Mouse (Mus musculus) neural tube, embryonic 15.5 days (tissue): ENCODE data around the gene Gm20388. TPM values are rescaled to one million over a fixed set of nuclear protein-coding genes. Genes with fewer than 3 reads are reported as not detected.

Experiments used
- ATAC-seq: fragments of 200-750 bp; cut with Nextera tagmentation; 2 replicates; pipeline ENCODE4 v1.8.0; 2017; ENCODE audit warnings: mild to moderate bottlenecking, moderate TSS enrichment, moderate library complexity; ENCODE audit not compliant: low FRiP score
- H3K27ac ChIP-seq: fragments of 300-500 bp; sonication (generic); replicated peaks from 2 replicates; pipeline ENCODE4 v1.5.1; 2015; ENCODE audit warnings: mild to moderate bottlenecking, inconsistent platforms
- H3K27me3 ChIP-seq: fragments of 300-500 bp; sonication (generic); replicated peaks from 2 replicates; pipeline ENCODE4 v1.6.1; 2015; ENCODE audit warnings: inconsistent platforms
- H3K36me3 ChIP-seq: fragments of 300-500 bp; sonication (generic); 2 replicates; pipeline ENCODE4 v1.6.1; 2015; ENCODE audit warnings: inconsistent platforms
- H3K4me1 ChIP-seq: fragments of 300-500 bp; sonication (generic); 2 replicates; pipeline ENCODE4 v1.6.1; 2015; ENCODE audit warnings: inconsistent platforms
- H3K4me2 ChIP-seq: fragments of 300-500 bp; sonication (generic); 2 replicates; pipeline ENCODE4 v1.6.1; 2015; ENCODE audit warnings: inconsistent platforms, mild to moderate bottlenecking, moderate library complexity
- H3K4me3 ChIP-seq: fragments of 300-500 bp; sonication (generic); replicated peaks from 2 replicates; pipeline ENCODE4 v1.5.1; 2015; ENCODE audit warnings: mild to moderate bottlenecking, inconsistent platforms
- H3K9ac ChIP-seq: fragments of 300-500 bp; sonication (generic); replicated peaks from 2 replicates; pipeline ENCODE4 v1.6.1; 2015; ENCODE audit warnings: mild to moderate bottlenecking, inconsistent platforms
- H3K9me3 ChIP-seq: fragments of 300-500 bp; sonication (generic); replicated peaks from 2 replicates; pipeline ENCODE4 v1.6.1; 2016; ENCODE audit warnings: inconsistent platforms
- WGBS: fragments of 180-500 bp; shearing (Covaris S2); methylation state at CpG from one replicate; pipeline ENCODE4 v1.1.7; 2015; ENCODE audit warnings: mixed read lengths; 5-methylcytosine and 5-hydroxymethylcytosine counted together
- polyA plus RNA-seq: library from polyadenylated mRNA; unstranded; fragments of >200 nt; fragmentation: Nextera tagmentation; extraction: Ambion mirVana; gene quantifications from 2 replicates; pipeline ENCODE4 v1.2.1, GENCODE M21; 2015

The Gm20388 gene
- polyA plus RNA-seq, 1 experiment from 2014 or later, result not detected

- no peaks in the 10 kb centered on the region for H3K9me3 ChIP-seq
- ATAC-seq, result no peak
- WGBS, result 76% methylated on average over 3 of the region's 3 CpGs
- no peak overlapping the region for H3K27ac ChIP-seq
- no peak overlapping the region for H3K9ac ChIP-seq
- H3K4me3 ChIP-seq, result no peak overlapping the region
- H3K27me3 ChIP-seq, result no peaks in the 10 kb centered on the region
- H3K4me1 ChIP-seq, result peaks cover 64% of the 10 kb centered on the region
- H3K36me3 ChIP-seq, result no peaks in the 10 kb centered on the region
- no peak overlapping the region for H3K4me2 ChIP-seq
These were observed 4362.2 kb downstream of the Gm20388 start for GRCm38 (mm10) chr8:124272792-124273191.

DNA sequence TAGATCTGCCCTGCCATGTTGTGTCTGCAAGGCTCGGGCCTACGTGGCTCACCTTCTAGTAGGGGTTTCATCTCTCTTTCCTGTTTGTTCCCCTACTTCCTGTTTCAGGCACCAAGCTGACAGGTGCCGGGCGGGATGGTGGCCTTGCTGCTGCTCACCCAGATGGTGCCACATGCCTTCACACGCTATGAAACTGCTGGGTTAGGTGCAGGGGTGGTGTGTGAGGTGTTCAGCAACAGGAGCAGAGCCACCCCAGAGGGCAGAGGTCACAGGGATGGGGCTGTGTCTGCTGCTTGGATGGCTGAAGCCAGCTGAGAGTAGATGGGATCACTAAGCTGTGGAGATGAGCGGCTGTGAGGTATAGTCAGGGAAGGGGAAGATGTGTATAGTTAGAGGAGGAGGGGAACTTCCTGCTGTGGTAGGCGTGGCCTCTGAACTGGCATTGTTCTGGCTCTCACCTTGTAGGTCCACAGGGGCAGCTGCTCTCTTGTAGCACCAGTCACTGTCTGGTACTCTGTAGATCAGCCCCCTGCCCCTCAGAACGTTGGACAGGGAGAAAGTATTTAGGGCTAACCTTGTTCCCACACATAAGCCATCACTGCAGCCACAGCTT lies 4363.1 kb downstream of the Gm20388 start:
- Histone ChIP-seq H3K36me3 (no peaks in the 10 kb centered on the region), H3K4me1 (peaks cover 73% of the 10 kb centered on the region), H3K27ac (no peak overlapping the region), H3K27me3 (no peaks in the 10 kb centered on the region), H3K4me2 (no peak overlapping the region), H3K4me3 (no peak overlapping the region), H3K9me3 (no peaks in the 10 kb centered on the region), H3K9ac (no peak overlapping the region)
- no peak for ATAC-seq
- 61% methylated on average over 8 of the region's 8 CpGs for WGBS

GRCm38 (mm10) chr8:124274441-124275120 lies 4363.9 kb downstream of the Gm20388 start:
- Histone ChIP-seq H3K4me2 (no peak overlapping the region), H3K36me3 (no peaks in the 10 kb centered on the region), H3K27ac (peak overlapping the region; percentile 33; the same call in 1 of the 2 replicates), H3K4me3 (no peak overlapping the region), H3K4me1 (peaks cover 69% of the 10 kb centered on the region), H3K9ac (no peak overlapping the region), H3K27me3 (no peaks in the 10 kb centered on the region), H3K9me3 (no peaks in the 10 kb centered on the region)
- 34% methylated on average over 10 of the region's 10 CpGs for WGBS
- no peak for ATAC-seq

GRCm38 (mm10) chr8:124275377-124276071 lies 4364.9 kb downstream of the Gm20388 start:
- no peak for ATAC-seq
- H3K4me1 ChIP-seq, result peaks cover 60% of the 10 kb centered on the region
- H3K27ac ChIP-seq, result no peak overlapping the region
- H3K4me2 ChIP-seq, result no peak overlapping the region
- H3K4me3 ChIP-seq, result no peak overlapping the region
- no peak overlapping the region for H3K9ac ChIP-seq
- no peaks in the 10 kb centered on the region for H3K27me3 ChIP-seq
- no peaks in the 10 kb centered on the region for H3K9me3 ChIP-seq
- H3K36me3 ChIP-seq, result no peaks in the 10 kb centered on the region
- 86% methylated on average over 10 of the region's 10 CpGs for WGBS

DNA sequence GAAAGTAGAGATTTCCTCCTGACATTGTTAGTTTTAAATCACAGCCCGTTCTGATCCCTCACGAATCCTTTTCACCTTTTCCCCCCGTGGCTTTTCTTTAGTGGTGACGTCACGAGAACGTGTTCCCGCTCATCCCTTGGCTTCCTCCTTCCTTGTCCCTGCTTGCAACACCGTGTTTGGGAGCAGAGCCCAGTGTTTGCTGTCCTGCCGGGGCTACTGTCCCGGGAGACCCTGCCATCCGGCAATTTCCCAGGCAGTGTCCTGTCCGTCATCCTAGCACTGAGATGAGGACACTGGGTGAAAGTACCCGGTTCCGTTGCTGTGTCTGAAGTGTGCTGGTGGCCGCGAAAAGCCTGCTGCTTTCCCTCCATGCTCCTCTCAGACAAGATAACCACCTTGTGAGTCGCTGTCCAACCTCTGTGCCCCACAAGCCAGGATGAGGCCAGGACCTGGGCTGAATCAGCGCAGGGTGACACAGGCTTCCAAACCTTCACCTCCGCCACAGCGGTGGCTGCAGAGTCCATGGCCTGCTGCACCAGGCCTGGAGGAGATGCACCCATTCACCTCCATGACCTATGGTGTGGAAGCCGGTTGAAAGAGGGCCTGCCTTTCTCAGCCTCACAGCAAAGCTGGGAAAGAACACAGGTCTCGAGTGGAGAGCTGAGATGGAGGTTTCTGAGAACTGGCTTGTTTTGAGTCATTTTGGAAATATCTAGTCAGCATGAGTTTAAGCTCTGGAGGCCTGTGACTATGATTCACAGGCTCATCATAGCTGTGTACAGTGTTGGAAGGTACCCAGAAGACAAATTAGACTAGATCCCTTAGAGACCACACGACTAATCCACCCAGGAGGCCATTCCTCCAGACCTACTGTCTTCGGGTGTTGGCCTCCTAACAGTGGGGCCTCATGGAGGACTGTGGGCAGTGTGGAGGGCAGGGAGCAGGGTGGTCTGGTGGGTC lies 4367.6 kb downstream of the Gm20388 start:
- Histone ChIP-seq H3K36me3 (no peaks in the 10 kb centered on the region), H3K4me2 (no peak overlapping the region), H3K9me3 (no peaks in the 10 kb centered on the region), H3K4me1 (peaks cover 64% of the 10 kb centered on the region), H3K4me3 (no peak overlapping the region), H3K9ac (no peak overlapping the region), H3K27me3 (no peaks in the 10 kb centered on the region), H3K27ac (no peak overlapping the region)
- WGBS, result 63% methylated on average over 24 of the region's 24 CpGs
- ATAC-seq, result no peak

DNA sequence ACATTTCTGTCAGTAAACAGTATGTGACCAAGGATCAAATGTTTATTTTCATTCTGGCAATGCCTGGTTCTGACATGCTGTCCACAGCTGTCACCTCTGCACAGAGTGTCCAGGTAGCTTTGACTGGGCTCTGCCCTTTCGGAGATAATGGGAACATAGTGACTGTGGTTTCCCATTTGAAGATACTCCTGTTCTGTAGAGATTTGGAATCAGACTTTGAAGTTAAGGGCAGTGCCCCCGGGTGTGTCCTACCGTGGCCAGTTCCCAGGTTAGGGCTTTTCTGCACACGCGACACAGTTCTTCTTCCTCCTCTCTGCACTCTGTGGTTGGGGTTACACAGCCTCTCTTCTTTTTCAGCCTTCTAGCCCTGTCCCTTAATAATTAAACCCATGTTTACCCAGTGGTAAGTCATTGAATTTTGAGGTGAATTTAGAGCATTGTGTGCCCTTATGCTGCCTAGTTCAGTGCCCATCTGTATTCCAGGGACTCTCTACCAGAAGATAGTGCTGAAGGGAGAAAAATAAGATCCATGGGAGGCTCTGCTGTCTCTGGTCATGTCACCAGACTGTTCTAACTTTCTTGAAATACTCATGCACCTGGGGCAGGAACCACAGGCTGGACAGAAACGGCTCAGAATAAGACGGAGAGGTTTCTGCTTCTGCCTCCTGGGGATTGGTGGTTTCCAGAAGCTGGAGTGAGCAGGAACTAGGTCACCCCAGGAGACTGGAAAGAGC lies 4368.5 kb downstream of the Gm20388 start:
- Histone ChIP-seq H3K4me3 (no peak overlapping the region), H3K27me3 (no peaks in the 10 kb centered on the region), H3K27ac (no peak overlapping the region), H3K9ac (no peak overlapping the region), H3K9me3 (no peaks in the 10 kb centered on the region), H3K4me1 (peaks cover 64% of the 10 kb centered on the region), H3K4me2 (no peak overlapping the region), H3K36me3 (no peaks in the 10 kb centered on the region)
- no peak for ATAC-seq
- 85% methylated on average over 7 of the region's 7 CpGs for WGBS

DNA sequence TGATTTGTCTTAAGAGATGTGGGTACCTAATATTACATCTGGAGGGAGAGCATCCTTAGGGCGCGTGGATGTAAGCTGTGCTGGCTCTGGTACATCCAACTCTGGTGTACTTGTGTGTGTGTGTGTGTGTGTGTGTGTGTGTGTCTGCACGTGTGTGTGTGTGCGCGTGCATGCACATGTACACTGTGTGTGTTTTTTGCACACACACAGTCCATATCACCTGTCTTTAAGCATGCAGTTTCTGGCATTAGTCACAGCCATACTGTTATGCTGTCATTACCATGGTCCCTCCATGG lies 4369.0 kb downstream of the Gm20388 start:
- Histone ChIP-seq H3K4me2 (no peak overlapping the region), H3K9ac (no peak overlapping the region), H3K27ac (no peak overlapping the region), H3K36me3 (no peaks in the 10 kb centered on the region), H3K27me3 (no peaks in the 10 kb centered on the region), H3K4me3 (no peak overlapping the region), H3K9me3 (no peaks in the 10 kb centered on the region), H3K4me1 (peaks cover 64% of the 10 kb centered on the region)
- 95% methylated on average over 5 of the region's 5 CpGs for WGBS
- ATAC-seq, result no peak

- Histone ChIP-seq H3K4me1 (peaks cover 76% of the 10 kb centered on the region), H3K4me3 (no peak overlapping the region), H3K4me2 (no peak overlapping the region), H3K27ac (peak overlapping the region; percentile 18; the same call in 1 of the 2 replicates), H3K27me3 (no peaks in the 10 kb centered on the region), H3K9ac (no peak overlapping the region), H3K9me3 (no peaks in the 10 kb centered on the region), H3K36me3 (no peaks in the 10 kb centered on the region)
- WGBS, result 59% methylated on average over 11 of the region's 11 CpGs
- ATAC-seq, result no peak
These were observed 4371.3 kb downstream of the Gm20388 start for GRCm38 (mm10) chr8:124281700-124282541.

DNA sequence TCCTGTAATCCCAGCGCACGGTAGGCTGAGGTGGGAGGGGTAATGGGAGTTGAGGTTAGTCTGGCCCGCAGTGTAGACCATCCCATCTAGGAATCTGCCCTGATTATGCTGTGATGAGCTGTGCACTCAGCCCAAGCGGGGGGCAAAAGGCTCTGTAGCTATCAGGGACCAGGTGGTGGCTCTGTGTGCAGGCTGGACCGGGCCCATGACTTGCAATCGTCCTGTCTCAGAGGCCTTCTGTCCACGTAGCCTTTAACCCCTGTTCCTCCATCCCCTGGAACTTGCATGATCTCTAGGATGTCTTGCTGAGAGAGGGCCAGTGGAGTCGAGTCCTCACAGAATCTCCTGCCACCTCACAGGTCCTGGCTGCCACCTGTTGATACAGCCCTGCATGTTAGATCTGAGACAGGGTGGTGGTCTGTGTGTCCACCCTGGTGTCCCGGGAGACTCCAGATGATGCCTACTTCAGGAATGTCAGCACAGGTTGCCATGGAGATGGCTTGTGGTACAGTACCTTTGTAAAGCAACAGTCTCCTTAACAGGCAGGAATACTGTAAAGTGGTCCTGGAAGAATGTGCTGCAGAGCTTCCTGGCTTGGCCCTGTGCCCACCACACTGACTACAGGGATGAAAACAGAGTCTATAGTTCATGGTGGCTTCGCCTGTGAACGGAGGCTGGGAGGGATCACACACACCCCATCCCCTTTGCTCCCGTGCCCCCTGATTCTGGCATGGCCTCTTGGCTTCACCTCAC lies 4372.4 kb downstream of the Gm20388 start:
- Histone ChIP-seq H3K4me2 (no peak overlapping the region), H3K27ac (peak overlapping the region; percentile 79; the same call in 1 of the 2 replicates), H3K4me1 (peaks cover 72% of the 10 kb centered on the region), H3K9me3 (no peaks in the 10 kb centered on the region), H3K36me3 (no peaks in the 10 kb centered on the region), H3K9ac (no peak overlapping the region; the same call in 1 of the 2 replicates), H3K4me3 (no peak overlapping the region), H3K27me3 (no peaks in the 10 kb centered on the region)
- 52% methylated on average over 12 of the region's 12 CpGs for WGBS
- no peak for ATAC-seq
